Mouse (Mus musculus): ENCODE results near the gene Sytl3. TPM values are rescaled to one million over a fixed set of nuclear protein-coding genes. Genes with fewer than 3 reads are reported as not detected.

Gene Sytl3
- polyA plus RNA-seq, 1 experiment from 2014 or later: 0.08 TPM

DNA sequence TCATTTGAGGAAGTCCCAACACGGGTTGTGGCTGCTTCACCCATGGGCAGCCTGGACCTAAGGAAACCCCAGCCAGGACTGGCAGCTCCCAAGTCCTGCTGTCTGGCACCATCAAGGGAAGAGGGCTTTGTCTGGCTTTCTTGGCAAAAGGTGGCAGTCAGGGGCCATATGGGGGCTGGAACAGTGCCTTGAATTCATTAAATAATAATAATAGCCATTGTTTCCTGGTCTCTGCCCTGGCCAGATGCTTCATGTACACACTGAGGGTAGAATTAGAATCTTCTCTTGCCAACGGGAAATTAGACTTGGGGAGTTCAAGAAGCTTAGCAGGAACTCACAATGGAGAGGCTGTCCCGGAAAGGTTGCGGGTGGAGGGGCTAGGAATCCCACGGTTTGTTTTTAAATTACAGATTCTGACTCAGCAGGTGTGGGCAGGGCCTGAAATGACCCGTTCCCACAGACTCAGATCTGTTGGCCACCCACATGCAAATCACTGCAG lies 70.4 kb downstream of the Sytl3 start:
- H3K9ac ChIP-seq: no peak overlapping the region
- H3K4me1 ChIP-seq (replicated peaks): no peaks in the 10 kb centered on the region
- H3K4me2 ChIP-seq: no peak overlapping the region
- no peaks in the 10 kb centered on the region for H3K36me3 ChIP-seq (replicated peaks)
- WGBS (ENCODE audit: insufficient replicate concordance): 21% methylated on average over 6 of the region's 6 CpGs
- H3K9me3 ChIP-seq (replicated peaks): no peaks in the 10 kb centered on the region
- no peak overlapping the region for H3K27ac ChIP-seq (replicated peaks)
- H3K27me3 ChIP-seq: no peaks in the 10 kb centered on the region
- ATAC-seq (ENCODE audit: insufficient read depth): no peak
- H3K4me3 ChIP-seq (replicated peaks): no peak overlapping the region

DNA sequence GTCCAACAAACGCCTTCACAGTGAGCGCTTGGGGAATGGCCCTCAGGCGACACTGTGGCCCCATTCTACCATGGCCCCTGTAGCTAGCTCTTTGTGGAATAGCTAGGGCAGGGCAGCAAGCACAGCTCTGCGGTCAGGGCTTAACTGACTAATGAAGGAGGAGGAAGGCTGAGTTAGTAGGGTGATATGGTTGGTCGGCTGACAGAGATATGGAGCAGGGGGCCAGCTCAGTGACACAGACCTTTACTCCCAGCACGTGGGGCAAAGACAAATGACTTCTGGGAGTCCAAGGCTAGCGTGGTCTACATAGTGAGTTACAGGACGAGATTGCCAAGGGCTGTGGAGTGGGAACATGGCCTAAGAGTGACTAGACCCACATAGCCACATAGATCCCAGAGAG lies 72.2 kb downstream of the Sytl3 start:
- H3K4me3 ChIP-seq (replicated peaks): no peak overlapping the region
- H3K9me3 ChIP-seq (replicated peaks): no peaks in the 10 kb centered on the region
- ATAC-seq (ENCODE audit: insufficient read depth): no peak
- 50% methylated on average over 8 of the region's 8 CpGs for WGBS (ENCODE audit: insufficient replicate concordance)
- no peaks in the 10 kb centered on the region for H3K27me3 ChIP-seq
- H3K9ac ChIP-seq: no peak overlapping the region
- no peak overlapping the region for H3K27ac ChIP-seq (replicated peaks)
- no peak overlapping the region for H3K4me2 ChIP-seq
- H3K36me3 ChIP-seq (replicated peaks): no peaks in the 10 kb centered on the region
- no peaks in the 10 kb centered on the region for H3K4me1 ChIP-seq (replicated peaks)

DNA sequence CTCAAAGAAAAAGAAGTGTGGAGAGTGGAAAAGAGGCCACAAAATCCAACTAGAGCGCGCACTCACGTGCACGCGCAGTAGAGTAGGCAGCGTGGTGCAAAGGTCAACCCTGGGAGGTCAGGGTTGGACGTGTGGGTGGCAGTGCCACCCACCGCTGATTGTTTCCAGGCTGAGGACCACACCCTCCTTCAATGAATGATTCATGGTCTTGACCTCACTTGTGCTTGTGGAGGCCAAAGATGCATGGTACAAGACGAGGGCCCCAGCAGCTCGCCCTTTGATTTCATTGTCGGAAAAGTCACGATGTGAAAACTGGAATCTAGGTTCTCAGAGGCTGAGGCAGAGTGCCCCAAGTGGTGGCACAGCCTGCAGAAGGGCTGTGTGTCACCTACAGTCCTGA lies 72.7 kb downstream of the Sytl3 start:
- no peak for ATAC-seq (ENCODE audit: insufficient read depth)
- H3K4me1 ChIP-seq (replicated peaks): no peaks in the 10 kb centered on the region
- no peak overlapping the region for H3K9ac ChIP-seq
- H3K27me3 ChIP-seq: no peaks in the 10 kb centered on the region
- H3K9me3 ChIP-seq (replicated peaks): no peaks in the 10 kb centered on the region
- no peak overlapping the region for H3K4me3 ChIP-seq (replicated peaks)
- 76% methylated on average over 12 of the region's 12 CpGs for WGBS (ENCODE audit: insufficient replicate concordance)
- no peak overlapping the region for H3K27ac ChIP-seq (replicated peaks)
- H3K36me3 ChIP-seq (replicated peaks): no peaks in the 10 kb centered on the region
- H3K4me2 ChIP-seq: no peak overlapping the region

DNA sequence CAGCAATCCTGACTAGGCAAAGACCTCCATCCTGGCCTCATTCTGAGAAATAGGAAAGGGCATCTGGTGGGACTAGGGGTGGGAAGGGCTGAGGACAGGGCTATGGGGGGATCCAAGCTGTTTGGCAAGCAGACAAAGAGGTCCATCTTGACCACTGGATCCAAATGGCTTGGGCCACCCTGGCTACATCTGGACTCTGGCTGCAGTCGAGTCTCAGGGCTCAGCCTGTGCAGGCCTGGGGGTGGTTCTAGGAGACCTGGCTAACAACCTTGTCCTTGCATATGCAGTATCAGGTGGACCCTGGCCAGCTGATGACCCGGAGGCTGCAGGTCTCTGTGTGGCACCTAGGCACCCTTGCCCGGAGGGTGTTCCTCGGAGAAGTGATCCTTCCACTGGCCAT lies 73.8 kb downstream of the Sytl3 start:
- 70% methylated on average over 4 of the region's 4 CpGs for WGBS (ENCODE audit: insufficient replicate concordance)
- ATAC-seq (ENCODE audit: insufficient read depth): no peak
- H3K27me3 ChIP-seq: no peaks in the 10 kb centered on the region

DNA sequence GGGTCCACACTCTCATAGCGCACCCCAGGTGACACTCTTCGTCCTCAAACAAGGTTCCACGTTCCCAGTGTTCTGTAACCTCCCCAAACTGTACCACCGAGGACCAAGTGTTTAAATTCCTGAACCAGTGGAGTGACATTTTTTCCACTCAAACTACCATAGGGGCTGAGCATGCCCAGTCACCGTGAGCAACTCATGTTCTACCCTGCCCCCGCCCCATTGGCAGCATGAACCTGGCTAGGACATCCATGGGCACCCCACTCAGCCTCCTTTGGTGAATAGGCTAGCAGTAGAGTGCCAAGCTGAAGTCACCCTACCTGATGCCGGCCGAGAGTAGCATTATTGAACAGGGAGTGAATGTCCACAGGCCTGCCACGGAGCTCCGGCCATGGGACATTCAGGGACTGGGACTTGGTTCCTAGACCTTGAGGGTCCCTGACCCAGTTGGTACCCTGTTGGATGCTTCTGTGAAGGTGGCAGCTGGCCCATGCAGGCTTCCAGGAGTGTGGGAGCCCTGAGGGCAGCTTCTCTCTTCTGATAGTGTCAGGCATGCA lies 74.5 kb downstream of the Sytl3 start:
- 71% methylated on average over 10 of the region's 10 CpGs for WGBS (ENCODE audit: insufficient replicate concordance)
- no peaks in the 10 kb centered on the region for H3K9me3 ChIP-seq (replicated peaks)
- no peak for ATAC-seq (ENCODE audit: insufficient read depth)
- no peaks in the 10 kb centered on the region for H3K4me1 ChIP-seq (replicated peaks)
- no peak overlapping the region for H3K27ac ChIP-seq (replicated peaks)
- H3K9ac ChIP-seq: no peak overlapping the region
- no peaks in the 10 kb centered on the region for H3K27me3 ChIP-seq
- no peak overlapping the region for H3K4me3 ChIP-seq (replicated peaks)
- H3K36me3 ChIP-seq (replicated peaks): peaks cover 7% of the 10 kb centered on the region; the same call in 1 of the 2 replicates
- no peak overlapping the region for H3K4me2 ChIP-seq

More for the DNA sequence above, 73.8 kb downstream of the Sytl3 start:
- Histone ChIP-seq H3K4me1 (replicated peaks) (no peaks in the 10 kb centered on the region), H3K27ac (replicated peaks) (no peak overlapping the region), H3K36me3 (replicated peaks) (no peaks in the 10 kb centered on the region), H3K4me3 (replicated peaks) (no peak overlapping the region), H3K4me2 (no peak overlapping the region), H3K9me3 (replicated peaks) (no peaks in the 10 kb centered on the region), H3K9ac (no peak overlapping the region)

DNA sequence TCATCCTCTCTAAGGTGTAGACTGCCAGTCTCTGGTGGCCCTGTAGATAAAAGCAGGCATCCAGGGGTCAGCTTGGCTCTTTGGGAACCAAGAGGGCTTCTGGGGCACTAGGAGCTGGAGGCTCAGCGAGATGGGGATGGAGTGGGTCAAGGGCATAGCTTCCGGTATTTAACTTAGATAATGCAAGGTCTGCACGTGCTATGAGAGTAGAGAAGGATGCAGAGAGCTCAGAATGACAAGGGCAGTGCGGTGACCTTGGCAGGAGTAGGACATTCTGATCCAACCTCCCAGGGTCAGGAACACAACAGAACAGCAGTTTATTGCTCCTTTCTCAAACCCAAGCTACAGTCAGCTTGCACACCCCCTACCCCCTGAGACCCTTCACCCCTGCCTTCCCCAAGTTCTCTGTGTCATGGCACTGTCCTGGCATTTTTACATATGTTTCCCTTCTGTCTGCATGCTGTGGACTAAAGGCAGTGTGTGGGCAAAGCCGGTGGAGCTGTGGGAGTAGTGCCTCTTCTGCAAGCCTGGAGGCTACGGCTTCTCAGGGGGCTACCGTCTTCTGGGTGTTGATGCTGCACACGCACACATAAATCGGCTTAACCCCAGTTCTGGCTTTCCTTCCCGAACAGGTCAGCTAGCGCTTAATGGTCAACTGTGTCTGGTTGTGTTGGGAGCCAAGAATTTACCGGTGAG lies 76.0 kb downstream of the Sytl3 start:
- Histone ChIP-seq H3K27ac (replicated peaks) (no peak overlapping the region), H3K27me3 (no peaks in the 10 kb centered on the region), H3K9me3 (replicated peaks) (no peaks in the 10 kb centered on the region), H3K9ac (no peak overlapping the region), H3K36me3 (replicated peaks) (peaks cover 22% of the 10 kb centered on the region), H3K4me1 (replicated peaks) (no peaks in the 10 kb centered on the region), H3K4me3 (replicated peaks) (no peak overlapping the region), H3K4me2 (no peak overlapping the region)
- no peak for ATAC-seq (ENCODE audit: insufficient read depth)
- WGBS (ENCODE audit: insufficient replicate concordance): 78% methylated on average over 12 of the region's 12 CpGs

DNA sequence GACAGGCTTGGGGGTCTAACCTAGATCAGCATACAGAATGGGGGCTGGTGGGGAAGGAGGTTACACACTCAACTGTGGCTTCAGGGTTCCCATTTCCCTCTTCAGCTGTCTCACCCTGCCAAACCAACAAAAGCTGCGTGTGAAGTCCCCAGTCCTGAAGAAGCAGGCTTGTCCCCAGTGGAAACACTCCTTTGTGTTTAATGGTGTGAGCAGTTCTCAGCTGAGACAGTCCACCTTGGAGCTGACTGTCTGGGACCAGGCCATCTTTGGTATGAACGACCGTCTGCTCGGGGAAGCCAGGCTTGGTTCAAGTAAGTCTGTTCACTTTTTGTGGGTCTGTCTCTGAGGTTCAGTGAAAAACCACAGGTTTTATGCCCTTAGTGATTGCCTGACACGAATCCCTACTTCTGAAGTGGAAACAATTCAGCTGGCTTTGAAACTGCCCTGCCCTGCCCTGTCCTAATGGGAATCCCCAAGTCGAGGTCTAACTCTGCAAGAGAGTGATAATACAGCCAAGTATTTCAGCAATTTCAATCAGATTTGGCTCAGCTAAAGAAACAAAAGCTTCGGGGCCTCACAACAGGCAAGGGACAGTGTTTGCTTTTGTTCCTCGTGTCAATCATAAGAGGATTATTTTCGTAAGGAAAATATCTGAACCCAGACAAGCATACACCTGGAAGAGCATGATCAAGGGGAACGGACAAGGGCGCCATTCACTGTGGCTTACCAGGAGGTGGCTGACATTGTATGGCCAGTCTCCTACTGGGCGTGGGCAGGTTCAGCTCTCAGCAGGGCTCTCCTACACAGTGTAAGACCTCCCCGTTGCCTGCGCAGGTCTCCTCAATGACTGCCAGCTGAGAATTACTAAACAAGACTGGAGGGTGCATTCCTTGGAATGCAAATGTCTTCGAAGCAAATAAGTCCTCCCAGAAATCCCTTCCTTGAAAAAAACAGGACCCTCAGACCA lies 77.7 kb downstream of the Sytl3 start:
- 56% methylated on average over 15 of the region's 15 CpGs for WGBS (ENCODE audit: insufficient replicate concordance)
- Histone ChIP-seq H3K4me2 (no peak overlapping the region), H3K4me1 (replicated peaks) (no peaks in the 10 kb centered on the region; the same call in 1 of the 2 replicates), H3K9me3 (replicated peaks) (no peaks in the 10 kb centered on the region), H3K27me3 (no peaks in the 10 kb centered on the region), H3K4me3 (replicated peaks) (no peak overlapping the region), H3K27ac (replicated peaks) (no peak overlapping the region), H3K9ac (no peak overlapping the region), H3K36me3 (replicated peaks) (peaks cover 39% of the 10 kb centered on the region)
- no peak for ATAC-seq (ENCODE audit: insufficient read depth)

DNA sequence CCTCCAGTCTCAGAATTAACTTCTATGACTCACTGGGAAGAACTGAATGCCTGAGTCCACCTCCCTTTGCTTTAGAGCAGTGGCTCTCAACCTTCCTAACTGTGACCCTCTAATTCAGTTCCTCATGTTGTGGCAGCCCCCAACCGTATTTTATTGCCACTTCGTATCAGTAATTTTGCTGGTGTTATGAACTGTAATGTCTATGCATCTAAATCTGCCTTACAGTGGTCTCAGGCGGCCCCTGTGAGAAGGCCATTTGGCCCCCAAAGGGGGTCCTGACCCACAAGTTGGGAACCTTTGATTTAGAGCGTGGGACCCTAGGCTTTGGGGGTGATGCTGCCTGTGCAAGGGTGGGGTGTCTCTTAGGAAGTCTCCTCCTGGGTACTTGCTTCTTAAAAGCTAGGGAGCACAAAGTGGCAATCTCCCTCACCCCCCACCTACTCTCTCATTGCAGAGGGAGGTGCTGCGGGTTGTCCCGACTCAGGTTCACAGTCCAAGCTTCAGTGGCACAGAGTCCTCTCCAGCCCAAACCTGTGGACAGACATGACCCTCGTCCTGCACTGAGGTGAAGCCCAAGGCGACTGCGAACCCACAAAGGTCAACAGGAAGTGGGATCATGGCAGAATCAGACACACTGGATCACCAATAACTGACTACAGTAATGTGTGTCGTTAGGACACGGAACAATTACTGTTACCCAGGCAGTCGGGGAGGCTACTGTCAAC lies 78.5 kb downstream of the Sytl3 start:
- Histone ChIP-seq H3K4me3 (replicated peaks) (no peak overlapping the region), H3K4me2 (no peak overlapping the region), H3K27ac (replicated peaks) (no peak overlapping the region), H3K9me3 (replicated peaks) (no peaks in the 10 kb centered on the region), H3K4me1 (replicated peaks) (peaks cover 4% of the 10 kb centered on the region), H3K36me3 (replicated peaks) (peaks cover 47% of the 10 kb centered on the region), H3K9ac (no peak overlapping the region), H3K27me3 (no peaks in the 10 kb centered on the region)
- ATAC-seq (ENCODE audit: insufficient read depth): no peak
- WGBS (ENCODE audit: insufficient replicate concordance): 72% methylated on average over 12 of the region's 12 CpGs

DNA sequence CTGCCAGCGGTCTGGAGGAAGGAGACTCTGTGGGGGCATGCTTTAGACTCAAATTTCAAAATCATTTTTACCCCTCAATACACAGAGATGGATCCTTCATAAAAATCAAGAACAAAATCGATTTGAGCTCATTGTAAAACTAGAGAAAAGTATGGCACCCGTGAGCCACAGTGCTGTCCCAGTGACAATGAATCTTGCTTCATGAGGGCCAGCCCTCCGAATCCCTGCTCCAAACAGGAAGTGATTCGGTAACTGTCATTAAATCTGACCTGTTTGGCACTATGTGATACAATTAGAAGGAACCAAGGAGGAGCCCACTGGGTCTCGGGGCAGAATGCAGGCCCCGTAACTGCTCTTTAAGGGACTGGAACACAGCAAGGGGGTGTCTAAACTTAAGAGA lies 79.9 kb downstream of the Sytl3 start:
- H3K9ac ChIP-seq: no peak overlapping the region
- H3K27ac ChIP-seq (replicated peaks): no peak overlapping the region
- 70% methylated on average over 7 of the region's 7 CpGs for WGBS (ENCODE audit: insufficient replicate concordance)
- no peaks in the 10 kb centered on the region for H3K9me3 ChIP-seq (replicated peaks)
- peaks cover 18% of the 10 kb centered on the region for H3K4me1 ChIP-seq (replicated peaks)
- peaks cover 59% of the 10 kb centered on the region for H3K36me3 ChIP-seq (replicated peaks)
- no peaks in the 10 kb centered on the region for H3K27me3 ChIP-seq
- no peak overlapping the region for H3K4me2 ChIP-seq
- no peak overlapping the region for H3K4me3 ChIP-seq (replicated peaks)
- no peak for ATAC-seq (ENCODE audit: insufficient read depth)

DNA sequence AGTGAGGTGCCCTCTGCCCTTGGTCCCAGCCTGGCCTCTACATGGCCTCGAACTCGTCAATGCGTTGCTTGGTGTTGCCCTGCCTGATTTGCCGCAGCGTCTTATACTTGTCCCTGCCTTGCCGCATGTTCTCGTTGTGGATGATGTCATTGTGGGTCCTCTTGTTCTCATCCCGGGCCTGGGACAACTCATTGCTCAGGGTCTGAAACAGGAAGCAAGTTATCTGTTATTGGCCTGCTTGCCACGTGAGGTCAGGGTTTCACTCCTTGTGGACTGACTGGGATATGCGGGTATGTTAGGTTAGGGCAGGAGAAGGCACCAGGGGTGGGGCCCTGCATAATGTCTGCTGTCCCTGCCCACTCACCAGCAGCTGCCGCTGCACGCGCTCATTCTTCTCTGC lies 80.4 kb downstream of the Sytl3 start:
- H3K4me1 ChIP-seq (replicated peaks): peaks cover 22% of the 10 kb centered on the region

More for the DNA sequence above, 80.4 kb downstream of the Sytl3 start:
- ATAC-seq (ENCODE audit: insufficient read depth): no peak
- no peaks in the 10 kb centered on the region for H3K27me3 ChIP-seq
- H3K27ac ChIP-seq (replicated peaks): no peak overlapping the region
- H3K4me2 ChIP-seq: no peak overlapping the region
- peaks cover 64% of the 10 kb centered on the region for H3K36me3 ChIP-seq (replicated peaks)
- 69% methylated on average over 13 of the region's 13 CpGs for WGBS (ENCODE audit: insufficient replicate concordance)
- no peak overlapping the region for H3K4me3 ChIP-seq (replicated peaks)
- no peak overlapping the region for H3K9ac ChIP-seq
- H3K9me3 ChIP-seq (replicated peaks): no peaks in the 10 kb centered on the region

Data from liver, embryonic 15.5 days (tissue).